Comparison of ENCODE assay signal across 19 mouse cellular contexts in genomic region chr5:4221981-4222623, GRCm38 (mm10). TPM values are rescaled to one million over a fixed set of nuclear protein-coding genes. Genes with fewer than 3 reads are reported as not detected.
DNase-seq lines count a peak whose midpoint lies in the region; ATAC-seq and TF ChIP-seq lines count a peak whose summit lies in the region.
"Had no signal": no experiment of that assay in that cellular context is flagged by ENCODE, and none has a peak within 500 bp of the region (broad histone marks: within the 10 kb centered on the region; RNA-seq: fewer than 3 reads in every experiment).

No protein-coding gene starts in this region.

- DNase-seq in embryonic facial prominence, embryonic 14.5 days (ENCODE audit: low spot score): no peak
- no peak for DNase-seq in embryonic facial prominence, embryonic 10.5 days (ENCODE audit: low spot score)
- DNase-seq in limb, embryonic 10.5 days (ENCODE audit: low spot score): no peak
- DNase-seq in 3T3-L1 (ENCODE audit: low read depth, low spot score): peak; percentile 91
- DNase-seq in embryo, embryonic 10 days (ENCODE audit: low spot score): no peak
- DNase-seq: cerebellum, adult 18-20 months; cerebellum, postnatal 36 days; kidney, adult 9 months; kidney, postnatal 4 days; right cerebral cortex, adult 18-20 months; thymus, adult 18-20 months had no signal

- H3K9ac ChIP-seq in embryonic facial prominence, embryonic 14.5 days (ENCODE audit: low read depth, low read length): no peak overlapping the region
- H3K9ac ChIP-seq in limb, embryonic 15.5 days: no peak overlapping the region
- no peak overlapping the region for H3K9ac ChIP-seq in hindbrain, embryonic 13.5 days
- H3K9ac ChIP-seq: embryonic facial prominence, embryonic 13.5 days; forebrain, embryonic 13.5 days; limb, embryonic 12.5 days; liver, embryonic 15.5 days had no signal

- no peak overlapping the region for H3K4me3 ChIP-seq in embryonic facial prominence, embryonic 14.5 days (ENCODE audit: low read depth, low read length)
- no peak overlapping the region for H3K4me3 ChIP-seq in embryonic facial prominence, embryonic 10.5 days
- no peak overlapping the region for H3K4me3 ChIP-seq in limb, embryonic 15.5 days
- H3K4me3 ChIP-seq in limb, embryonic 10.5 days: no peak overlapping the region
- no peak overlapping the region for H3K4me3 ChIP-seq in cortical plate, adult 2 months (ENCODE audit: insufficient read depth, low read length)
- no peak overlapping the region for H3K4me3 ChIP-seq in hindbrain, embryonic 13.5 days
- H3K4me3 ChIP-seq: embryonic facial prominence, embryonic 13.5 days; forebrain, embryonic 13.5 days; limb, embryonic 12.5 days; liver, embryonic 15.5 days had no signal

- no peak overlapping the region for H3K4me2 ChIP-seq in embryonic facial prominence, embryonic 14.5 days (ENCODE audit: low read depth, low read length)
- H3K4me2 ChIP-seq in limb, embryonic 15.5 days: no peak overlapping the region
- no peak overlapping the region for H3K4me2 ChIP-seq in hindbrain, embryonic 13.5 days
- H3K4me2 ChIP-seq: embryonic facial prominence, embryonic 13.5 days; forebrain, embryonic 13.5 days; limb, embryonic 12.5 days; liver, embryonic 15.5 days had no signal

- H3K36me3 ChIP-seq in embryonic facial prominence, embryonic 14.5 days (ENCODE audit: control insufficient read depth, insufficient read depth, low read length): no peaks in the 10 kb centered on the region
- no peaks in the 10 kb centered on the region for H3K36me3 ChIP-seq in embryonic facial prominence, embryonic 10.5 days (replicated peaks)
- H3K36me3 ChIP-seq in limb, embryonic 15.5 days: no peaks in the 10 kb centered on the region
- H3K36me3 ChIP-seq in limb, embryonic 10.5 days: no peaks in the 10 kb centered on the region
- H3K36me3 ChIP-seq in hindbrain, embryonic 13.5 days: no peaks in the 10 kb centered on the region
- H3K36me3 ChIP-seq: embryonic facial prominence, embryonic 13.5 days; limb, embryonic 12.5 days; liver, embryonic 15.5 days had no signal

- H3K4me1 ChIP-seq in embryonic facial prominence, embryonic 14.5 days (ENCODE audit: control insufficient read depth, insufficient read depth, low read length): peaks cover 6% of the 10 kb centered on the region; the same call in 1 of the 2 replicates
- no peaks in the 10 kb centered on the region for H3K4me1 ChIP-seq in embryonic facial prominence, embryonic 10.5 days
- H3K4me1 ChIP-seq in limb, embryonic 15.5 days: no peaks in the 10 kb centered on the region
- no peaks in the 10 kb centered on the region for H3K4me1 ChIP-seq in limb, embryonic 10.5 days
- peaks cover 2% of the 10 kb centered on the region for H3K4me1 ChIP-seq in cortical plate, adult 2 months (ENCODE audit: control insufficient read depth, insufficient read depth, low read length)
- H3K4me1 ChIP-seq in hindbrain, embryonic 13.5 days (replicated peaks): no peaks in the 10 kb centered on the region
- H3K4me1 ChIP-seq: forebrain, embryonic 13.5 days; liver, embryonic 15.5 days had no signal

- no peak for TF ChIP-seq CTCF in cortical plate, adult 2 months (IDR thresholded peaks at IDR 0.05; ENCODE audit: extremely low read depth, insufficient read depth, low read length)

- no peaks in the 10 kb centered on the region for H3K27me3 ChIP-seq in embryonic facial prominence, embryonic 14.5 days (replicated peaks; ENCODE audit: control insufficient read depth, insufficient read depth, low read length)
- H3K27me3 ChIP-seq in embryonic facial prominence, embryonic 10.5 days (replicated peaks; ENCODE audit: low read depth, poor library complexity, severe bottlenecking): no peaks in the 10 kb centered on the region
- no peaks in the 10 kb centered on the region for H3K27me3 ChIP-seq in limb, embryonic 15.5 days
- no peaks in the 10 kb centered on the region for H3K27me3 ChIP-seq in limb, embryonic 10.5 days (ENCODE audit: low read depth, poor library complexity, severe bottlenecking)
- no peaks in the 10 kb centered on the region for H3K27me3 ChIP-seq in hindbrain, embryonic 13.5 days
- H3K27me3 ChIP-seq: embryonic facial prominence, embryonic 13.5 days; forebrain, embryonic 13.5 days; limb, embryonic 12.5 days; liver, embryonic 15.5 days had no signal

- H3K9me3 ChIP-seq in embryonic facial prominence, embryonic 14.5 days (ENCODE audit: control insufficient read depth, low read length): no peaks in the 10 kb centered on the region
- no peaks in the 10 kb centered on the region for H3K9me3 ChIP-seq in embryonic facial prominence, embryonic 10.5 days
- H3K9me3 ChIP-seq in limb, embryonic 15.5 days: no peaks in the 10 kb centered on the region
- H3K9me3 ChIP-seq in limb, embryonic 10.5 days (replicated peaks): no peaks in the 10 kb centered on the region
- no peaks in the 10 kb centered on the region for H3K9me3 ChIP-seq in hindbrain, embryonic 13.5 days
- H3K9me3 ChIP-seq: embryonic facial prominence, embryonic 13.5 days; forebrain, embryonic 13.5 days; limb, embryonic 12.5 days; liver, embryonic 15.5 days had no signal

- ATAC-seq in embryonic facial prominence, embryonic 14.5 days (ENCODE audit: low read depth): no peak
- ATAC-seq in limb, embryonic 15.5 days (ENCODE audit: insufficient number of reproducible peaks, low FRiP score, low TSS enrichment, low read depth): no peak
- ATAC-seq in hindbrain, embryonic 13.5 days (ENCODE audit: low FRiP score): no peak
- ATAC-seq: forebrain, embryonic 13.5 days; midbrain, embryonic 16.5 days had no signal

- H3K27ac ChIP-seq in embryonic facial prominence, embryonic 14.5 days (replicated peaks; ENCODE audit: low read depth, low read length): peak overlapping the region; percentile 63
- no peak overlapping the region for H3K27ac ChIP-seq in embryonic facial prominence, embryonic 10.5 days (replicated peaks)
- 0 out of 2 replicates have a peak overlapping the region, but pooled peaks have one; percentile 24 for H3K27ac ChIP-seq in limb, embryonic 15.5 days
- no peak overlapping the region for H3K27ac ChIP-seq in limb, embryonic 10.5 days
- H3K27ac ChIP-seq in cortical plate, adult 2 months (ENCODE audit: insufficient read depth, low read length): peak overlapping the region; percentile 77; the same call in 1 of the 2 replicates
- H3K27ac ChIP-seq in hindbrain, embryonic 13.5 days: no peak overlapping the region
- H3K27ac ChIP-seq: embryonic facial prominence, embryonic 13.5 days; forebrain, embryonic 13.5 days; liver, embryonic 15.5 days had no signal

- 60% methylated on average over 6 of the region's 6 CpGs for WGBS in embryonic facial prominence, embryonic 14.5 days
- WGBS in embryonic facial prominence, embryonic 10.5 days: 85% methylated on average over 6 of the region's 6 CpGs
- 70% methylated on average over 6 of the region's 6 CpGs for WGBS in limb, embryonic 15.5 days
- WGBS in limb, embryonic 10.5 days: 87% methylated on average over 6 of the region's 6 CpGs
- 80% methylated on average over 6 of the region's 6 CpGs for WGBS in hindbrain, embryonic 13.5 days

- TF ChIP-seq POLR2A in cortical plate, adult 2 months (IDR thresholded peaks at IDR 0.05; ENCODE audit: extremely low read depth, insufficient read depth, low read length): no peak

RNA-seq across cellular contexts. Expression of gene Mterf1b, which starts 29.9 kb away (rescaled TPM):
- polyA plus RNA-seq in embryonic facial prominence, embryonic 14.5 days (2014; fragmentation: Nextera tagmentation; extraction: Ambion mirVana): 2.1 and 2.2 TPM in 2 replicates
- polyA plus RNA-seq in embryonic facial prominence, embryonic 10.5 days (2016; fragmentation: Nextera tagmentation; extraction: Ambion mirVana): 3.3 and 3.7 TPM in 2 replicates
- polyA plus RNA-seq in limb, embryonic 15.5 days (2015; fragmentation: Nextera tagmentation; extraction: Ambion mirVana): 3.8 and 3.9 TPM in 2 replicates
- polyA plus RNA-seq in limb, embryonic 10.5 days (2016; fragmentation: Nextera tagmentation; extraction: Ambion mirVana): 2.6 and 3.4 TPM in 2 replicates
- 3.9 and 4.0 TPM in 2 replicates for polyA plus RNA-seq in cortical plate, adult 2 months (2012; rRNA removed)
- 2.9 and 3.6 TPM in 2 replicates for polyA plus RNA-seq in hindbrain, embryonic 13.5 days (2015; fragmentation: Nextera tagmentation; extraction: Ambion mirVana)

Comparison
In these comparisons a context has a peak if more than half of its experiments do, and no peak if none do; other contexts are left out.
1. H3K27ac ChIP-seq: peak in embryonic facial prominence, embryonic 14.5 days (single experiment), limb, embryonic 15.5 days (single experiment) and cortical plate, adult 2 months (single experiment); none in embryonic facial prominence, embryonic 10.5 days (single experiment), limb, embryonic 10.5 days (single experiment) and hindbrain, embryonic 13.5 days (single experiment).